Mouse (Mus musculus): ENCODE measurements around the gene Chek1. TPM values are rescaled to one million over a fixed set of nuclear protein-coding genes. Genes with fewer than 3 reads are reported as not detected.
A peak's percentile ranks its signal among the peaks of the same experiment; 100 is the strongest.

Gene Chek1
- total and polyA plus RNA-seq, 3 experiments, result 27.1 to 93.2 (median 75.3) TPM

DNA sequence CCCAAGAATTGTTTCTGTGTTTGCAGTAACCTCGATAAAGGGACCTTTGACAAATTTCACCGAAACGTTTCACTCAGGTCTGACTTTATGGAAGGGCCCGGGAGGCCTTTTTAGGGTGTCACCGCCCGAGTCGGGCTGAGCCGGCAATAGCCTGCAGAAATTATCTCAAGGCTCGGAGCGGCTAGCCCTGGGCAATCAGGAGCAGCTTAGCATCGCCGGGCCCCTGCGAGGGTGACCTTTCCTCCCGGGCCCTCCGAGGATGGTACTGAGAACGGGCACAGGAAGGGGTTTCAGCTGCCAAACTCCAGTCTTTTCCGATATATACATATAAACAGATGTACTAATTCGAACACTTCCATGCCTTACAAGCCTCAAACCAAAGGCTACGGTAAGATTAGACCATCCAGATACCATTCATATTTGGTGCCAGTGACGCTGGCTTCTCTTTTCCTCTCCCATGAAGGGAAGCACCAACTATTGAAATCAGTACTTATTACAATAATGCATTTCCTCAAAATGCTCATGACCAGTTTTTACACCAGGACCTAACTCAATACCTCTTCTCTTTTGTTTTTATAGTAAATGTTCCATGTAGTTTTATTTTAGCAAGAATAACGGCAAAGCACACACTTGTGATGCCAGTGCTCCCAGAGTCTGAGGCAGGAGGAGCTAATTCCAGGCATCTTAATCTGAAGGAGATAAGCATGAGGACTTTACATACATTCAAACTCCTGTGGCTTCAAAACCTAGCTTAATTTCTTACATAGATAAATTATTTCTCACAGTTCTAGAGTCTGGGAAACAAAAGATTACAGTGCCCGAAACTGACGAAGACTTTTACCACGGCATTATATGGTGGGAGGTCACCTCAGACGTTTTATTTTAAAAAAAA, 41.5 kb upstream of the Chek1 start:
- H3K27ac ChIP-seq (ENCODE audit: insufficient read depth, low read depth), result peak overlapping the region; percentile 57
- dilution Hi-C loops (cut with MboI; ENCODE audit: extremely low pct_ligation_motif_present, extremely low pct_unique_long_range_greater_than_20kb, low sequenced_read_pairs), result no loop called here
- in situ Hi-C loops (cut with MboI; ENCODE audit: low pct_ligation_motif_present, low pct_unique_long_range_greater_than_20kb, low sequenced_read_pairs), result no loop called here

DNA sequence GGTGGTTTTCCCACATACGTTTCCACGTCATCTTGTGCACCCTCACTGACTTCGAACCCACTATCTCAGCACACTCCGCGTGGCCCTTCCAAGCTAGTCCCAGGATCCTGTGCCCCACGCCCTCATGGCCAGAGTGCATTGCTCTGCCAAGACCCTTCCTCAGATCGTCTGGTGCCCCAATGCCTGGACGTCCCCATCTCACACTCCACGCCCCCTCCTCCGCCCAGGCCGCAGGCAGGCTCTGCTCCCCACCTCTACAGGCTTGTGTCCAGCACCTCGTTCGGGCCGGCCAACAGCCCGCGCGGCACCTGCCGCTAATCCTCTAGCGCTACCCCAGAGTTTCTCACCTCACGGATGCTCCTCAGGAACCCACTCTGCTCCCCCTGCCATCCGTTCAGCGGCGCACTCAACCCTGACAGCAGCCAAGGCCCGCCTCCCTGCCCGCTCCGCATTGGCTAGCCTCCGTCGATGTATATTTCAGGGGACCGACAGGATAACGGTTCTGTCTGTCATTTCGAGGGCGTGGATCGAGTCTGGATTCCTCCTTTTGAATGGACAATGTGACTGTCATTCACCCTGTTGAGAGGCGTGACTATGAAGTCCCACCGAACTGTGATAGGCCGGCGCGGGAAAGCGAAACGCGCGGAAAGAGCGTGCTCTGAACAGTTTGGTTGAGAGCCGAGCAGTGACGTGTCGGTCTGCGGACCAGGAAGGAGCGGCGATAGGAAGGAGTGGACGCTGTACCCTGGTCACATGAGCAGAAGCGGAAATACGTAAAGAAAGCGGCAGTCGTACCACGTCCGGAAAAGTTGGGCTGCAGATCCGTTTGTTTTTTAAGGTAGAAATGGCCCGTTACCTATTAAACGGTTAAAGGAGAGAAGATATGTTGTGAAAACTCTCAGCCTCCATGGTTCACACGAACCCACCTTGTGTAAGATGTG, 40.6 kb upstream of the Chek1 start, which contains the start of gene Stt3a:
Stt3a (minus strand) TSS at position 477 of the 941 bp plus-strand sequence.
- peaks cover 15 to 23% of the 10 kb centered on the region in 2 experiments for H3K36me3 ChIP-seq (replicated peaks in 1 of 2; ENCODE audit: control insufficient read depth in 1 of 2, insufficient read depth in 1 of 2, low read length in 1 of 2)
- peak within 1 kb of the TSS; percentile 89 to 100 (median 100) for H3K4me3 ChIP-seq (replicated peaks in 1 of 3; ENCODE audit: low read depth in 2 of 3, low read length in 2 of 3, poor library complexity in 1 of 3)
- no peaks in the 10 kb centered on the region for H3K9me3 ChIP-seq (replicated peaks; ENCODE audit: low read length)
- in situ Hi-C loops (cut with MboI; ENCODE audit: low pct_ligation_motif_present, low pct_unique_long_range_greater_than_20kb, low sequenced_read_pairs) (no loop called here), dilution Hi-C loops (cut with MboI; ENCODE audit: extremely low pct_ligation_motif_present, extremely low pct_unique_long_range_greater_than_20kb, low sequenced_read_pairs) (no loop called here)
- peak within 1 kb of the TSS; percentile 85 for H3K4me2 ChIP-seq (ENCODE audit: insufficient read depth, low read depth, poor library complexity, severe bottlenecking)
- H3K27ac ChIP-seq (ENCODE audit: insufficient read depth, low read depth), result peak within 1 kb of the TSS; percentile 57
- H3K4me1 ChIP-seq (ENCODE audit: control insufficient read depth in 1 of 2, insufficient read depth in 2 of 2), result peaks cover 0 to 20% of the 10 kb centered on the region in 2 experiments; a peak in 2 of 4 replicates
- peak; percentile 100 for DNase-seq (ENCODE audit: extremely low read depth)
- H3K27me3 ChIP-seq (replicated peaks), result no peaks in the 10 kb centered on the region
- peak within 1 kb of the TSS; percentile 97 for H3K9ac ChIP-seq (ENCODE audit: insufficient read depth, low read depth)
- H3K79me2 ChIP-seq (replicated peaks; ENCODE audit: control insufficient read depth, extremely low read depth, insufficient read depth, poor library complexity, severe bottlenecking), result peaks cover 38% of the 10 kb centered on the region
- TF ChIP-seq RAD21 (IDR thresholded peaks at IDR 0.05; ENCODE audit: low read depth, low read length) (no peak), MYC (IDR thresholded peaks at IDR 0.05; ENCODE audit: low read depth, low read length) (peak; percentile 91), USF2 (conservative IDR thresholded peaks at IDR 0.05; ENCODE audit: low read depth, low read length) (peak; percentile 92), PAX5 (IDR thresholded peaks at IDR 0.05; ENCODE audit: low read length) (no peak), ELF1 (IDR thresholded peaks at IDR 0.05; ENCODE audit: low read depth, low read length) (peak; percentile 97), POLR2A (IDR thresholded peaks at IDR 0.05; ENCODE audit: low read depth, low read length) (peak; percentile 83), MEF2A (IDR thresholded peaks at IDR 0.05; ENCODE audit: borderline replicate concordance, low read depth, low read length) (no peak; the same call in 1 of the 2 replicates), UBTF (IDR thresholded peaks at IDR 0.05; ENCODE audit: low read depth, low read length) (no peak), MAZ (IDR thresholded peaks at IDR 0.05; ENCODE audit: low read depth, low read length) (0 out of 2 replicates have a peak, but pooled peaks have one; percentile 30), TBP (conservative IDR thresholded peaks at IDR 0.05; ENCODE audit: low read depth, low read length) (peak; percentile 83; the same call in 1 of the 2 replicates), MAFK (IDR thresholded peaks at IDR 0.05; ENCODE audit: insufficient replicate concordance, low read length) (no peak), GABPA (IDR thresholded peaks at IDR 0.05; ENCODE audit: insufficient replicate concordance, low read depth, low read length) (no peak; the same call in 1 of the 2 replicates), ZMIZ1 (IDR thresholded peaks at IDR 0.05; ENCODE audit: low read depth, low read length) (peak; percentile 53), POLR2AphosphoS2 (IDR thresholded peaks at IDR 0.05; ENCODE audit: low read depth, low read length) (peak; percentile 75; the same call in 1 of the 2 replicates), NRF1 (IDR thresholded peaks at IDR 0.05; ENCODE audit: low read depth, low read length) (peak; percentile 39), BHLHE40 (IDR thresholded peaks at IDR 0.05; ENCODE audit: low read depth, low read length) (peak; percentile 67), MXI1 (IDR thresholded peaks at IDR 0.05; ENCODE audit: low read depth, low read length) (peak; percentile 83), RCOR1 (conservative IDR thresholded peaks at IDR 0.05; ENCODE audit: low read depth, low read length) (no peak), CTCF (conservative IDR thresholded peaks at IDR 0.05 in 1 of 2, IDR thresholded peaks at IDR 0.05 in 1 of 2; ENCODE audit: low read depth in 2 of 2, low read length in 2 of 2) (no peak), NELFE (IDR thresholded peaks at IDR 0.05; ENCODE audit: low read depth, low read length) (peak; percentile 78), KAT2A (IDR thresholded peaks at IDR 0.05; ENCODE audit: insufficient replicate concordance, low read length) (peak; percentile 82; the same call in 1 of the 2 replicates)

More for the DNA sequence above, 41.5 kb upstream of the Chek1 start:
- Histone ChIP-seq H3K79me2 (replicated peaks; ENCODE audit: control insufficient read depth, extremely low read depth, insufficient read depth, poor library complexity, severe bottlenecking) (peaks cover 34% of the 10 kb centered on the region), H3K27me3 (replicated peaks) (no peaks in the 10 kb centered on the region), H3K4me1 (ENCODE audit: control insufficient read depth in 1 of 2, insufficient read depth in 2 of 2) (peaks cover 0 to 20% of the 10 kb centered on the region in 2 experiments; a peak in 2 of 4 replicates), H3K4me3 (replicated peaks in 1 of 3; ENCODE audit: low read depth in 2 of 3, low read length in 2 of 3, poor library complexity in 1 of 3) (peak overlapping the region; percentile 76 to 100 (median 96)), H3K9me3 (replicated peaks; ENCODE audit: low read length) (no peaks in the 10 kb centered on the region), H3K4me2 (ENCODE audit: insufficient read depth, low read depth, poor library complexity, severe bottlenecking) (peak overlapping the region; percentile 77), H3K9ac (ENCODE audit: insufficient read depth, low read depth) (peak overlapping the region; percentile 97), H3K36me3 (replicated peaks in 1 of 2; ENCODE audit: control insufficient read depth in 1 of 2, insufficient read depth in 1 of 2, low read length in 1 of 2) (peaks cover 8 to 15% of the 10 kb centered on the region in 2 experiments)
- DNase-seq (ENCODE audit: extremely low read depth), result peak; percentile 34
- TF ChIP-seq CTCF (conservative IDR thresholded peaks at IDR 0.05 in 1 of 2, IDR thresholded peaks at IDR 0.05 in 1 of 2; ENCODE audit: low read depth in 2 of 2, low read length in 2 of 2), result no peak
- TF ChIP-seq RAD21 (IDR thresholded peaks at IDR 0.05; ENCODE audit: low read depth, low read length), result no peak
- no peak for TF ChIP-seq IRF4 (IDR thresholded peaks at IDR 0.05; ENCODE audit: low read depth, low read length)
- TF ChIP-seq CHD1 (IDR thresholded peaks at IDR 0.05; ENCODE audit: low read depth, low read length), result peak; percentile 82; the same call in 1 of the 2 replicates
- no peak for TF ChIP-seq USF2 (conservative IDR thresholded peaks at IDR 0.05; ENCODE audit: low read depth, low read length)
- 0 out of 2 replicates have a peak, but pooled peaks have one; percentile 48 for TF ChIP-seq RCOR1 (conservative IDR thresholded peaks at IDR 0.05; ENCODE audit: low read depth, low read length)
- TF ChIP-seq MAZ (IDR thresholded peaks at IDR 0.05; ENCODE audit: low read depth, low read length), result 0 out of 2 replicates have a peak, but pooled peaks have one; percentile 17
- TF ChIP-seq TBP (conservative IDR thresholded peaks at IDR 0.05; ENCODE audit: low read depth, low read length), result 0 out of 2 replicates have a peak, but pooled peaks have one; percentile 23
- peak; percentile 4; the same call in 1 of the 2 replicates for TF ChIP-seq EP300 (IDR thresholded peaks at IDR 0.05; ENCODE audit: low read length)
- TF ChIP-seq HCFC1 (IDR thresholded peaks at IDR 0.05; ENCODE audit: low read depth, low read length), result no peak
- no peak for TF ChIP-seq ZNF384 (IDR thresholded peaks at IDR 0.05; ENCODE audit: low read depth, low read length)
- no peak for TF ChIP-seq E2F4 (IDR thresholded peaks at IDR 0.05; ENCODE audit: insufficient replicate concordance, low read depth, low read length)
- TF ChIP-seq ETS1 (conservative IDR thresholded peaks at IDR 0.05; ENCODE audit: low read depth, low read length), result no peak
- TF ChIP-seq ELF1 (IDR thresholded peaks at IDR 0.05; ENCODE audit: low read depth, low read length), result no peak
- no peak for TF ChIP-seq MXI1 (IDR thresholded peaks at IDR 0.05; ENCODE audit: low read depth, low read length)

All from CH12.LX (cell line).